Mouse (Mus musculus) adrenal gland, adult 18-20 months (tissue): Measurements from ENCODE around the gene P2rx3. TPM values are rescaled to one million over a fixed set of nuclear protein-coding genes. Genes with fewer than 3 reads are reported as not detected.

Experiments used
- DNase-seq, 2 experiments: peaks; one replicate each; pipeline ENCODE4 v3.0.0; 2021 to 2022; ENCODE audit warnings: low spot score in 2 of 2
- total RNA-seq, 2 experiments: library from RNA; stranded (reverse); gene quantifications; 1 replicate in 1 of 2; 2 replicates in 1 of 2; pipeline ENCODE4 v1.2.3; 2021

The P2rx3 gene
- total RNA-seq, 2 experiments from 2014 or later, result 0.74 to 0.86 TPM

DNA sequence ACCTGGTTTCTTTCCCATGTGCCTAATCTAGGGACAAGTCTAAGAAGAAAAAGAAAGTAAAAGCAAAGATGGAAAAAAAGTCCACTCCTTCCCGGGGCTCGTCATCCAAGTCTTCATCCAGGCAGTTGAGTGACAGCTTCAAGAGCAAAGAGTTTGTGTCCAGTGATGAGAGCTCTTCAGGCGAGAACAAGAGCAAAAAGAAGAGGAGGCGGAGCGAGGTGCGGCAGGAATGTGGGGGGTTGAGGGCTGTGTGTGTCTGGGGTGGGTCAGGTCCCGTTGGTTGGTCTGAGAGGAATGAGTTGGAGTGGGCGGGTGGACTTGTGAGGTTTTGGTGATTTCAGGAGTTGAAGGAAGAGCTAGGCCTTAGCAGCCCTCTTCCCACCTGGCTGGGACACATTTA is 9.0 kb upstream of the P2rx3 start:
- DNase-seq, result no peak

DNA sequence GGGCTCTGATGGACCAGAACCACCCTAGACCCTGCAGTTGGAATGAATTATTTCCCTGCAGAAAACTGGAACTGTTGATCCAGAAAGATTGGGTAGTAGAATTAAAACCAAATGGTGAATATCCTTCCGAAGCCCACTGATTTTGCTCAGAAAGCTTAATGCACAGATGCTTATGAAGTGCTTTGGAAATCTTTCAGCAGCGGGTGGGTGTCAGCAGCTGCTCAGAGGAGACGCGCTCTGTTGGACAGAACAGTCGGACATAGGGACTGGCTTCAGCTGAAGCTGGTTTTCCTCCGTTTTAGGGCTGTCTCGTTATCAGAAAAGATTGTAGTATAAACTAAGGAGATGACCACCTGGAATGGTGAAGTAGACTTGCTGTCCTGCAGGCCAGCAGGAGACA is 6.4 kb upstream of the P2rx3 start:
- DNase-seq, result no peak

DNA sequence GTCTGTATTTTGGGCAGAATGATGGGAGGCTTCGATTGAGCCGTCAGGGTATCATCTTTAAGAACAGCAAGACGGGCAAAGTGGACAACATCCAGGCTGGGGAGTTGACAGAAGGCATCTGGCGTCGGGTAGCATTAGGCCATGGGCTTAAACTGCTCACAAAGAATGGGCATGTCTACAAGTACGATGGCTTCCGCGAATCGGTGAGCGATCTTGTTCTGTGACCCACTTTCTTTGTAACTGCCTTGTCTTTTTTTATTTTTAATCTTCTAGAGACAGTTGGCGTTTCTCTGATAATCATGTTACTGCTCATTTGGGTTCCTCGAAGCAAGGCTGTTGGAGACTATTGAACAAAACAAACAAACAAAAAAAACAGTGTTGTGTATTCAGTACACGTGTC is 1.1 kb upstream of the P2rx3 start:
- DNase-seq, result no peak

DNA sequence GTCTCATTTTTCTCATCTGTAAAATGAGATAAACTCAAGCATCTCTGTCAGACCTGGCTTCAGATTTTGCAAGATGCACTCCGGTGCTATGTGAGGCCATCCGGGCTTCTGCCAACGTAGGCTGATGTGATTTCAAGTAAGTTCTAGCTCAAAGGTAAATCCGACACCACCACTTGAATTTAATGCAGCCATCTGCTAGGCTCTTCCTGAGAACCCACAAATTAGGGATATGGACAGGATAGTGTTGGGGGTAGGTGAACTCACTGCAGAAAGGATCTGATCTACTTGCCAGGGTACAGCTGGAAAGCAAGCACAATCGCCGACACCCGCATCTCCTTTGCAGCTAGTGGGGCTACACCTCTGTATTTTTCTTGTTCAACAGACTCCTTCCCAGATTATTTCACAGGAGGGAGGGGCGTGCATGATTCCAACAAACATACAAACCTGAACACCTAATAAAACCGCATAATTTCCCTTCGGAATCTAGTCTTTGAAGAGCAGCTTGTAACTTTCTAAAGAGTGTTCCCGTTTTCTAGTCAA is 685 bp downstream of the P2rx3 start:
- DNase-seq, result no peak

DNA sequence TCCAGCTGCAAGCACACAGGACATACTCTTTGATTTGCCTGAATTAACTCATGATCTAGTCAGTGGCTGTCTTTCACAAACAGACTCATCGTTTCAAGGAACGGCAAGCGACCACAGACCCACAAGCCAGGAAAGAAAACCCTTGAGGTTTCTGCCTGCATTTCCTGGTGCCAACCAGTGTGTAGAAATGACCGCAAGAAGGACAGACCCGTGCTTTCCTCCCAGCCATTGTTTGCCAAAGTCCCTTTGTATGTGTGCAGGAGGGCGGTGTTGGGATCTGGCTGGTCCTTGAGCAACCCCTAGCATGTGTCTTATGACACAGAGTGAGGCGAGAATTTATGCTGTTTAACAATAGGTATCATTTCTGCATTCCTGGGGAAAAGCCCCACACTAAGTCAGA is 3.1 kb downstream of the P2rx3 start:
- no peak for DNase-seq

DNA sequence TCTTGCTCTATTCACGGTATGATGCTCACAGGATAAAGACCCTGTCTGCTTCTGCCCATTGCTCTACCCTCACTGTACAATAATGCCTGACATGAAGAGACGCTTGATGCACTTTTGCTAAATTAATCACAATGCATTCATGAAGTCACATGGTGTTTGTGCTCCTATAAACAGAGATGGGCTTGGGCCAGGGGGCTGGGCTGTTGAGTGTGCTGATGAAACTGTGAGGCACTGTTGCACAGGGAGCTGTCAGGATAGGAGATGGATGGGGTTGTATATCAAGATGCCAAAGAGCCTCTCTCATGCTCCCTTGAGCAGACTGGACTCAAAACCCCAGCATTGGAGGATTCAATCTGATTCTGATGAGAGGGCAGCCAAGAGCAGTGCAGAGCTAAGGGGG is 4.1 kb downstream of the P2rx3 start:
- DNase-seq, result no peak

DNA sequence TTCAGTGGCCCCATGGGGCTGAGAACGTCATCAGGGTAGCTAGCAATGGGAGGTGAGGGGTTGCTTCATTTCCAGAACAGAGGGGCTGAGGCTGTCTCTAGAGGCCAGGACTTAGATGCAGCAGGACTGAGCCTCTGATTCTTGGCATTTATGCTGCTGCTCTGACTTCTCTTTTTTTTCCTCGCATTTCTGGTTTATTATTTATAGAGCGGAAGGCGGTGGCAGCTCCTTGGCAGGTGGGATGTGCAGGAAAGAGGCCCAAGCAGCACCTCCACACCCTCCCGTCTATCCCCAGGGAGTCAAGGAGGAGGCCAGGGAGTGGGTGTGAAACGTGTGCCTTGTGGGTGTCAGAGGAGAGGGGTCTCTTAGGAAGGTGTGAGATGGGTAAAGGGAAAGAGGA is 6.3 kb downstream of the P2rx3 start:
- DNase-seq, result no peak

DNA sequence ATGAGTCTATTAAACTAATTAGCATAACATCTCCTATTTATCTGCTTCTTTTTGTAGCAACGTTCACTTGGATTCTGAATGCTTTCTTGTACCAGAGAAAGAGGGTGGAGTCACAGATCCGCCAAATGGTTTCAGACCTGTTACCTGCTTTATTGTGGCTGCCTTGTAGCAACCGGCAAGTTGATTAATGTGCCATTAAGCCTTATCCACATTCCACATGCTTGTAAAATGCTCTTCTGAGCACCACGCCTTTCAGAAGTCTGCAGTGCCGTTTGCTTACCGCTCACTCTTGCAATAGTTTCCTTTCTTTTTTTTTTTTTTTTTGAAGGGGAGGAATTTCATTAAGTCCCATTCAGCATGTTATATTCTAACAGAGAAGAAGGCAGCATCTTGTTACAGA is 7.4 kb downstream of the P2rx3 start:
- no peak for DNase-seq

DNA sequence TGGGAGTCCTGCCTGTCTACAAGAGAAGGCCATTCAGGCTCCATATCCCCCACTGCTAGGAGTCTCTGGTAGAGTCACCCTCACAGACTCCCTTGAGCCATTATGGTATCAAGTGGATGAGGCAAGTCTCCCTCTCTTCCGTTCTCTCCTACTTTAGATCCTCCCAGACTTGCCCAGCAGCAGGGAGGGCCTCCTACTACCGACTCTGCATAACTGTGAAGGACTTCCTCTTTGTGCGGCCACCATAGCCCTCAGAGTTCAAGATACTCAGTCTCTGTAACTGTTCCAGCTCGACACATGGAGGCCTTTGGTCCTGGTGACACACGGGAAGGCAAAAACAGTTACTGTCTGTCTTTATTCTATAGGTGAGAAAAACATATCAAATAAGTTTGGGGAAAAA is 10.0 kb downstream of the P2rx3 start:
- DNase-seq, result no peak

DNA sequence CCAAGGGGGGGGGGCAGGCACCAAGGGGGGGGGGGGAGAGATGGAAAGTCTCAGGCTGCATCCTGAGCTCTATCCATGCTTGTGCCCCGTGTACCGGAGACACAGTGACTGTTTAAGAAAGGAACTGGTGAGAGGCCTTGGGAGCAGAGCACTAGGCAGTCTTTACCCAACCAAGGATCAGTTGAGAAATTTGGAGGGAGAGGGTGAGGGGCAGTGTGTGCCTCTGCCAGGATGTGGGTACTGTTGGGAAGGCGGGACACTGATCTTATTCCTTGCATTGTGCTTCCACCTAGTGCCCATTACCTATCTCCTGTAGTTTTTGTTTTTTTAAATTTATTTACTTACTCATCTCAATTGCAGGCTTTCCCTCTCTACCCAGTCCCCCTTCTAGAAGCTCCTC is 11.1 kb downstream of the P2rx3 start:
- no peak for DNase-seq

DNA sequence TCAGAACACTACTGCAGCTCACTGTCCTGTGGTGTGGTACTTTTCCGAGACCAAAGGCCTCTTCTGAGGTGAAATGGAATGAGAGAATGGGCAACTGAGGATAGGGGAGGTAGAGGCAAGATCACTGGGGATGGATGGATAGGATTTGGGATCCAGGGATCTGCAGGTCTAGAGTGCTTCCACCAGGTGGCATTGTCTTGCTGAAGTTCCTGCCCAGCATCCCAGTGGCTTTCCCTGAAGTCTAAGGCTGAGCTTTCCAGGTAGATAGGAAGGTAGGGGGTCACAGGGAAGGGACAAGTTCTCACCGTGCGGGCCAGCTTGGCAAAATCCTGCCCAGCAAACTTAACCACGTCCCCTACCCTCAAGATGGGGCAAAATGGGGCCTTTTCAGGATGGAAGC is 15.2 kb downstream of the P2rx3 start:
- no peak for DNase-seq

DNA sequence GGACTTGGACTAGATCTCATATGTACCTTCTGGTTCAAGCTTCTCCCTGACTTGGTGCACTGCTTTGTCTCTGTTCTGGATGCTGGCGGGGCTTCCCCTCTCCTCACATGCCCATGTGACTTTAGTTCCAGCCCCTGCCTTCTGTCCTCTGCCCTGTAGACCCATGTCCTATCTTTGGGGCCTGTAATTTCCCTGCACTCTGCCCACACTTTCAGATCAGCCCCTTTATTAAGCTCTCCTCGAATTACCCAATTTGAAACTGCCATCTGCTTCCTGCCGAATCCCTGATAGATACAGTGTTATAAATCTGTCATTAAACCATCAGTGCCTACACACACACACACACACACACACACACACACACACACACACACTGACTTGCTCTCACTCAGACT is 22.7 kb downstream of the P2rx3 start:
- DNase-seq, result no peak

DNA sequence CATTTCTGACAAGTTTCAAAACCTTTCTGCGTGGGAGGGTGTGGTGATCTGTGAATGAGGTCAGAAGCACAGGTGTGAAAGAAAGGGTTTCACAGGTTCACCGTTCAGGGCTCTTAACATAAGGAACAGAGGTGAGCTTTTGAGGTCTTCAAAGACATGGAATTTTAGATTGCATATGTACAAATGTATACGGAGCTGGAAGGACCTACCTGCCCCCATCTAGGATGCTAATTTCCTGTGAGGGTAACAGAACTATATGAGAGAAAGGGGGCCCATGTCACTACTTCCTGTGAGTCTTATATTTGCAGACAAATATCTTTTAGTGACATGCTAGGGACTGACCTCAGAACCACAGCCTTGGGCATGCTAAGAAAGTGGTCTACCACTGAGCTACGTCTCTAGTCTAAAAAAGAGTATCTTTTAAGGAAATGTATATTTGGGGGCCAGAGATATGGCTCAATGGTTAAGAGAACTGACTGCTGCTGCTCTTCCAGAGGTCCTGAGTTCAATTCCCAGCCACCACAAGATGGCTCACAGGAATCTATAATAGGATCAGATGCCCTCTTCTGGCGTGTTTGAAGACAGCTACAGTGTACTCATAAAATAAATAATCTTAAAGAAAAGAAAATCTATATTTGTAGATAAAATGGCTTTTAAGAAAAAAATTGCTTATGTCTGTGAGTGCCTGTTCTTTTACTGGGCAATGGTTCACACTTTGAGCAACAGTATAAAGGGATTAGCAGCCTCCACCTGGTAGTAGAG is 23.3 kb downstream of the P2rx3 start:
- no peak for DNase-seq

DNA sequence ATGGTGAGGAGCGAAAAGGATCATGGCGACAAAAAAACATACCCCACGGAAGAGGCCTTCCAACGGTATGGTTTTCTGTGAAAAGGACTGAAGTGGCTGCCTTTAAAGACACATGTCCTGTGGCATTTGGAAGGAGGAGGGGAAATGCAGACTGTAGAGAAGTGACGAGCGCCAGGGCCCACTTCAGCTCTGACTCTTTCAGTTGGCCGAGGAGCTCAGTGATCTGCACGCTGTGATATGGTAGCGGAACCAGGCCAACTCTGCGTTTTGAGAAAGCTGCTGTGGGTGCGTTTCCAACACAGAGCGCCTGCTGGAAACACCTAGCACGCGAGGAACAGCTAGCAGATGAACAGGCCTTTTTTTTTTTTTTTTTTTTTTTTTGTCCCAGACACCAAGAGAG is 24.6 kb downstream of the P2rx3 start:
- DNase-seq, result no peak

DNA sequence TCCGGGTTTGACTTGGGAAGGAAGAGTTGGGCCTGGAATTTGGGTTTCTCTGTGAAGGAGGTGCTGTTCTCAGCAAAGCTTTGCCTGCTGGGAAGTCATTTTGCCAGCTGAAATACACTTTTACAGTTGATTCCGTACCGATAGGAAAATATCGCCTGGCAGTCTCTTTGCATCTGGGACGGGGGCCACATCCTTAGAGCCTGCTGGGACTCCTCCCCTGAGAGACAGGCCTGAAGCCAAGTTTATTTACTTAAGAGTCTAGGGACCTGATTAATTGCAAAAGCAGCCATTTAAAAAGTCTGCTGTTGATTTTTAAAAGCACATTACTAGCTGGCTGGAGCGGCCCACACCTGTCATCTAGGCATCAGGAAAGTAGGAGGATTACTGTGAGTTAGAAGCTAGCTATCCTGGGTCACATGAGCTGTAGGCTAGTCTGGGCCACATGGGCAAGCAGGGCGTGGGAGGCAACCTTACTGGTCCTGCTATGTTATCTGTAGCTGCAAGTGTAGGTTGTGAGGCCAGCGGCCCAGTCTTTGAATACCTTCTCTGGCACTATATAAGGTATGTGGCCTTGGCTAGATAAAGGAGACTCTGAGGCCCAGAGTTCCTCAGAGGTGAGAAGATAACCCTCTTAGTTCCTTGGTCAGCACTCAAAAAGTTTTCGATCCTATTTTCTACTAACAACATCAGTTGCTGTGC is 25.2 kb downstream of the P2rx3 start:
- DNase-seq, result no peak

DNA sequence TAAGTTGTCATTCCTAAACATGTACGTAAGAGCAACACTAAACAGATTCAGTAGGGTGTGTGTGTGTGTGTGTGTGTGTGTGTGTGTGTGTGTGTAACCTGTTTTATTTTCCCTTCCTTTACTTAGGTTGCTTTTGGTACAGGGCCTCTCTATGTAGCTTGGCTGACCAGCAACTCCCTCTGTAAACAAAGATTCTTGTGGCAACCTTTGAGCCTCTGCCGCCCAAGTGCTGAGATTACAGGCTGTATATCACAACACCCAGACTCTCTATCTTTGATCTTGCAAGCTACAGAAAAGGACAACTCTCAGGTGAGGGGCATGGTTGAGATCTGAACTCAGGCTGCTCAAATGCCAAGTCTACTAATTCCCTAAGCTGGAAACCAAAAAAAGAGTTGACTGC is 28.1 kb downstream of the P2rx3 start:
- DNase-seq, result no peak

DNA sequence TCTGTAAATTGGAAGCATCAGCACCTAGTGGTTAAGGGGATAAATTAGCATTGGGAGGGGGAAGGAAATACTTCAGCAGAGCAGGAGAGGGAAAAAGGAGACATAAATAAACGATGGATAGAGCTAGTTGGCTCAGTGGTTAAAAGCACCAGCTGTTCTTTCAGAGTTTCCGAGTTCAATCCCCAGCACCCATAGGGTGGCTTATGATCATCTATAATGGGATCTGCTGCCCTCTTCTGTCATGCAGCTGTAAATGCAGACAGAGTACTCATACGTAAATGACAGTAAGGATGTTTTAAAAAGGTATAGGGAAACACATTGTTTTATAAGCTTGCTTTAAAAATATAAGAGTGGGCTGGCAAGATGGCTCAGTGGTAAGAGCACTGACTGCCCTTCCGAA is 29.5 kb downstream of the P2rx3 start:
- DNase-seq, result no peak

DNA sequence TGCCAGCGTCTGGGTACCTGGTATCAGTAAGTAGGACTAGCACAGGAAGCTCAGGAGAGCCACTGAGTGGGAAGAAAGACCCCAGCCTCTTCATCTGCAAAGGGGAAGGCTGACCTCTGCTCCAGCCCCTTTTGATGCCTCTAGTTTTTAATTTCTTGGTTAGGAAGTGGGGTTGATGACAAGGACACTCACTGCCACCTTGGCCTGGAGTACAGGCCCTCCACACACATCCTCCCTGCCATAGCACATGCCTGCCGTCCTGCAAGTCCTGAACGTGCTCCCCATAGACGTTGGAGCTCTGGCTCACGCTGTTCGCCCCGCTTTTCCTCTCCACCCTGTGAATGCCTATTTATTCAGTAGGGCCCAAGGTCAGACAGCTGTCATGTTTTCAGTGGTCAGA is 30.7 kb downstream of the P2rx3 start:
- DNase-seq, result no peak

DNA sequence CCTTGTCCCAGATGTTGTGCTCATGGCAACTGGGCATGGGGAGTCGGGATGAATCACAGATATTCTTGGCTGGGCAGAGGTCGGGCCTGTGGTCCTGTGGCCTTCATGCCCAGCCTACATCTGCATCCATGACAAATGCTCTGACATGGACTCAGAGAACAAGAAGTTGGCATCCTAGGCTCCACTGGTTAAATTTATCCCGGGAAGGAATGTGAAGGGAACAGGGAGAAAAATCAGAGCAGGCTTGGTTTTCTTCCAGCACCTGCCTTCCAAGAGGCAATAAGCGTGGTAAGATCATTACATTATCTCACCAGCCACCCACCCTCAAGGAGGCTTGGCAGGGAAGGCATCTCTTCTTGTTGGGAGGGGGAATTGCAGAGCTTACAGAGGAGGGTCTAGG is 32.9 kb downstream of the P2rx3 start:
- DNase-seq, result no peak

DNA sequence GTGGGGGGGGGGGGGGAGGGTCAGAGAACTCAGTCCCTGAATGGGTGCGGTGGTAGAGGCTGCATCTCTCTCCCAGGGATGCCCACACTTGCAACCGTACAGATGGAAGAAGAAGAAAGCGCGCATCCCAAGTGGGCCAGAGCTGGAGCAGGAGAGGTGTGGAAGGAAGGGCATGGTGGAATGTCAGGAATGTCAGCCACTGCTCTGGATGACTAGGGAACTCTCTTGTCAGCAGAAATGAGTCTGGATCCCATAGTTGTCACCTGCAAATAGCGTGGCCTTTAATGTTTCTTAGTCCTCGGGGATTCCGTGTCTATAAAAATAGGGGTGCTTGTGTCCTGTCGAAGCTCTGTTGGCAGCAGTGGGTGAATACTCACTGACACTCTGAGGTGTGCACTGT is 34.7 kb downstream of the P2rx3 start:
- no peak for DNase-seq

DNA sequence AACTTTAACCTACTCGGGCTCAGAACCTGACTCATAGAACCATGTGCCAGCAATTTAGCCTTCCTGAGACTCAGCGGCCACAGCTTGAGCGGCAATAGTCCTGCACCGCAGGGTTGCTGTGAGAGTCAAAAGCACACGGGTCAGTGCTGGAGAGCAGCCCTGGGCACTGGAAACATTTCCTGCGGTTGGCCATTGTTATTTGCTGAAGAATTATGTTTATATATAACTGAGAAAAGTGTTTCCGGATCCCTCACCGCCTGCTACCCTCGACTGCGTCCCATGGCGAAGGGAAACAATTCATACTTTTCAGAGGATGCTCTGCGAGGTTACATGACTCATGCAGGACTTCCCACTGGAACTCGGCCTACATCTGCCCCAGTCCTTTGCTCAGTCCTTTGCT is 35.8 kb downstream of the P2rx3 start:
- DNase-seq, result no peak

DNA sequence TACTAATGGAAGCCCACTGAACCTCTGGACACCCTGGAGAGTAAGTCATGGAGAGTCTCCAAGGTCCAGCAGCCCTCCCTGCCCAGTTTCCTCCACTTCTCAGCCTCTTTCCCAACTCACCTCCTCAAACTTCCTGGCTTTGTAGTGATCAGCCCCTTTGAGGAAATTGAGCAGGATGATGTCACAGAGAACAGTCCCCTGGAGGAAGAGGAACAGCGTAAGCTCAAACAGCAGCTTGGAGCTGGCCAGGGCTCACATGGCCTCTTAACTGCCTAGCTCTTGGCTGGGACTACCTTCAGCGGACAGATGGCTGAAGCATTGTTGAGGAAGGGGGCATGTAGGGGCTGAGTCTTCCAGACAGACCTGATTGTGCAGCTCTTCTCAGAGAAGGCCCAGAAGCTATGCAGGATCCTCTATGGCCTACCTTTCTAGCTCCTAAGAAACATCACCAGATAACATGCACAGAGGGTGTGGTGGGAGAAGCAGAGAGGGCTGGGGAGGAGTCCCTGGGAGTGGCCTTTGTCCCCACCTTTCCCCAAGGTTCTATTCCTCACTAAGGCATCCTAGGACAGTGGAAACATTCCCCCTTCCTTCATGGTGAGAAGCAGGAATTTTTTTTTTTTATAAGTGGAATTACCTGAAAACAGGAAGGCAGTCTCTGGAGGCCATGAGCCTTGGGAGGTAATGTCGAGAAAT is 37.6 kb downstream of the P2rx3 start:
- DNase-seq, result no peak
